Mouse (Mus musculus) testis, adult 2 months (tissue): ENCODE data around the gene Cbr4.

Experiments
- CTCF ChIP-seq: fragments of 200-500 bp; IDR thresholded peaks from 2 replicates; pipeline ENCODE4 v1.5.1; 2012; ENCODE audit warnings: low read depth, mild to moderate bottlenecking, inconsistent platforms, low read length, moderate library complexity; ENCODE audit not compliant: control insufficient read depth, insufficient read depth, insufficient replicate concordance
- POLR2A ChIP-seq: fragments of 200-500 bp; IDR thresholded peaks from 2 replicates; pipeline ENCODE4 v1.6.1; 2012; ENCODE audit warnings: low read depth, mild to moderate bottlenecking, inconsistent platforms, low read length, moderate library complexity; ENCODE audit not compliant: control insufficient read depth

- TF ChIP-seq CTCF = no peak
- no peak for TF ChIP-seq POLR2A
Measured at GRCm38 (mm10) chr8:61537471-61537870, 49.9 kb downstream of the Cbr4 start.
